Mouse (Mus musculus) lung, postnatal 36 days (tissue): Measurements from ENCODE around the gene Ficd.
"Not testable (repeated sequence)": the region's sequence is repeated elsewhere in the genome, so short reads cannot be mapped to it uniquely, and the experiment has no call there.

Experiments used
- DNase-seq: peaks from one replicate; pipeline ENCODE4 v3.0.0; 2022; ENCODE audit warnings: mixed read lengths

Ficd gene

GRCm38 (mm10) chr5:113775585-113775984, 40.0 kb downstream of the Ficd start:
- no peak for DNase-seq

- no peak for DNase-seq
These were observed 40.7 kb downstream of the Ficd start for GRCm38 (mm10) chr5:113776128-113776895.

- peak; percentile 49 for DNase-seq
These were observed 41.3 kb downstream of the Ficd start for GRCm38 (mm10) chr5:113776896-113777226.

GRCm38 (mm10) chr5:113777728-113778127, 42.1 kb downstream of the Ficd start:
- not testable (repeated sequence) for DNase-seq

GRCm38 (mm10) chr5:113779569-113779968, 44.0 kb downstream of the Ficd start:
- DNase-seq: no peak

- DNase-seq: no peak
These were observed 44.6 kb downstream of the Ficd start for GRCm38 (mm10) chr5:113780082-113780752.

GRCm38 (mm10) chr5:113780763-113781162, 45.2 kb downstream of the Ficd start:
- DNase-seq: no peak

GRCm38 (mm10) chr5:113781254-113781653, 45.7 kb downstream of the Ficd start:
- DNase-seq: no peak

GRCm38 (mm10) chr5:113781875-113782274, 46.3 kb downstream of the Ficd start:
- DNase-seq: no peak

- no peak for DNase-seq
These were observed 47.0 kb downstream of the Ficd start for GRCm38 (mm10) chr5:113782624-113783023.

- DNase-seq: peak; percentile 27
These were observed 48.0 kb downstream of the Ficd start for GRCm38 (mm10) chr5:113783581-113784001.

- DNase-seq: not testable (repeated sequence)
These were observed 48.5 kb downstream of the Ficd start for GRCm38 (mm10) chr5:113784104-113784503.

- DNase-seq: no peak
These were observed 51.4 kb downstream of the Ficd start for GRCm38 (mm10) chr5:113786985-113787384.

GRCm38 (mm10) chr5:113788645-113789044, 53.0 kb downstream of the Ficd start:
- DNase-seq: no peak

- DNase-seq: peak; percentile 48
These were observed 53.6 kb downstream of the Ficd start for GRCm38 (mm10) chr5:113789075-113789788.
